Mouse (Mus musculus) neural tube, embryonic 14.5 days (tissue): ENCODE results near the gene H2-DMa. TPM values are rescaled to one million over a fixed set of nuclear protein-coding genes. Genes with fewer than 3 reads are reported as not detected.

ENCODE experiments used
- ATAC-seq: fragments of 200-750 bp; cut with Nextera tagmentation; 2 replicates; pipeline ENCODE4 v1.8.0; 2017; ENCODE audit warnings: low read depth, mild to moderate bottlenecking, moderate TSS enrichment, moderate library complexity
- H3K27ac ChIP-seq: fragments of 300-500 bp; sonication (generic); 2 replicates; pipeline ENCODE4 v1.5.1; 2014; ENCODE audit warnings: low read depth, mild to moderate bottlenecking, control low read depth, low read length, moderate library complexity, mixed read lengths
- H3K27me3 ChIP-seq: fragments of 300-500 bp; sonication (generic); 2 replicates; pipeline ENCODE4 v1.6.1; 2014; ENCODE audit warnings: low read length; ENCODE audit not compliant: control insufficient read depth, insufficient read depth
- H3K36me3 ChIP-seq: fragments of 300-500 bp; sonication (generic); 2 replicates; pipeline ENCODE4 v1.6.1; 2014; ENCODE audit warnings: low read length, mixed read lengths; ENCODE audit not compliant: control insufficient read depth, insufficient read depth
- H3K4me1 ChIP-seq: fragments of 300-500 bp; sonication (generic); 2 replicates; pipeline ENCODE4 v1.6.1; 2014; ENCODE audit warnings: low read length; ENCODE audit not compliant: control insufficient read depth, insufficient read depth
- H3K4me2 ChIP-seq: fragments of 300-500 bp; sonication (generic); 2 replicates; pipeline ENCODE4 v1.6.1; 2014; ENCODE audit warnings: mild to moderate bottlenecking, low read depth, low read length, control low read depth
- H3K4me3 ChIP-seq: fragments of 300-500 bp; sonication (generic); 2 replicates; pipeline ENCODE4 v1.5.1; 2014; ENCODE audit warnings: low read depth, low read length, control low read depth, mixed read lengths
- H3K9ac ChIP-seq: fragments of 300-500 bp; sonication (generic); replicated peaks from 2 replicates; pipeline ENCODE4 v1.6.1; 2014; ENCODE audit warnings: low read depth, mild to moderate bottlenecking, control low read depth, low read length, mixed read lengths
- H3K9me3 ChIP-seq: fragments of 300-500 bp; sonication (generic); 2 replicates; pipeline ENCODE4 v1.6.1; 2016; ENCODE audit warnings: low read length; ENCODE audit not compliant: control insufficient read depth
- WGBS: fragments of 180-500 bp; shearing (Covaris S2); extraction: QIAGEN DNeasy Blood & Tissue Kit; methylation state at CpG from one replicate; pipeline ENCODE4 v1.1.7; 2014; 5-methylcytosine and 5-hydroxymethylcytosine counted together
- polyA plus RNA-seq: library from polyadenylated mRNA; unstranded; fragments of >200 nt; fragmentation: Nextera tagmentation; extraction: Ambion mirVana; gene quantifications from 2 replicates; pipeline ENCODE4 v1.2.1, GENCODE M21; 2014

H2-DMa gene
- polyA plus RNA-seq, 1 experiment from 2014 or later: 19.1 TPM

GRCm38 (mm10) chr17:34088124-34088523, 31.2 kb upstream of the H2-DMa start:
- 82% methylated on average over 11 of the region's 11 CpGs for WGBS

GRCm38 (mm10) chr17:34090923-34091322, 28.4 kb upstream of the H2-DMa start:
- no peak overlapping the region for H3K4me3 ChIP-seq
- no peak for ATAC-seq
- no peaks in the 10 kb centered on the region for H3K4me1 ChIP-seq
- no peaks in the 10 kb centered on the region for H3K9me3 ChIP-seq
- H3K27ac ChIP-seq: no peak overlapping the region
- H3K27me3 ChIP-seq: no peaks in the 10 kb centered on the region
- no peak overlapping the region for H3K9ac ChIP-seq
- no peaks in the 10 kb centered on the region for H3K36me3 ChIP-seq
- WGBS: 55% methylated on average over 7 of the region's 7 CpGs
- H3K4me2 ChIP-seq: no peak overlapping the region

More at GRCm38 (mm10) chr17:34088124-34088523, 31.2 kb upstream of the H2-DMa start:
- H3K27ac ChIP-seq: no peak overlapping the region
- ATAC-seq: no peak
- H3K4me2 ChIP-seq: no peak overlapping the region
- H3K9ac ChIP-seq: no peak overlapping the region
- no peaks in the 10 kb centered on the region for H3K27me3 ChIP-seq
- H3K4me3 ChIP-seq: no peak overlapping the region
- no peaks in the 10 kb centered on the region for H3K9me3 ChIP-seq
- H3K4me1 ChIP-seq: no peaks in the 10 kb centered on the region
- H3K36me3 ChIP-seq: no peaks in the 10 kb centered on the region

- ATAC-seq: no peak
- 41% methylated on average over 11 of the region's 11 CpGs for WGBS
- Histone ChIP-seq H3K4me3 (no peak within 1 kb of the TSS), H3K9ac (no peak within 1 kb of the TSS), H3K4me1 (no peaks in the 10 kb centered on the region), H3K4me2 (no peak within 1 kb of the TSS), H3K36me3 (no peaks in the 10 kb centered on the region), H3K9me3 (no peaks in the 10 kb centered on the region), H3K27ac (no peak within 1 kb of the TSS), H3K27me3 (no peaks in the 10 kb centered on the region)
Observed at GRCm38 (mm10) chr17:34092197-34092875, 27.0 kb upstream of the H2-DMa start, which contains the start of gene H2-Oa. TSS of gene H2-Oa (plus strand) at chr17:34092340.

GRCm38 (mm10) chr17:34093199-34093874, 26.0 kb upstream of the H2-DMa start:
- ATAC-seq: no peak
- H3K27me3 ChIP-seq: no peaks in the 10 kb centered on the region

GRCm38 (mm10) chr17:34094283-34095035, 24.9 kb upstream of the H2-DMa start:
- H3K9me3 ChIP-seq: no peaks in the 10 kb centered on the region
- H3K4me2 ChIP-seq: no peak overlapping the region
- H3K27ac ChIP-seq: no peak overlapping the region
- no peak overlapping the region for H3K9ac ChIP-seq
- no peak overlapping the region for H3K4me3 ChIP-seq
- H3K36me3 ChIP-seq: no peaks in the 10 kb centered on the region
- H3K27me3 ChIP-seq: no peaks in the 10 kb centered on the region
- no peak for ATAC-seq
- no peaks in the 10 kb centered on the region for H3K4me1 ChIP-seq
- 88% methylated on average over 27 of the region's 27 CpGs for WGBS

More at GRCm38 (mm10) chr17:34093199-34093874, 26.0 kb upstream of the H2-DMa start:
- no peaks in the 10 kb centered on the region for H3K4me1 ChIP-seq
- no peak overlapping the region for H3K4me2 ChIP-seq
- no peaks in the 10 kb centered on the region for H3K36me3 ChIP-seq
- no peak overlapping the region for H3K27ac ChIP-seq
- no peak overlapping the region for H3K4me3 ChIP-seq
- no peaks in the 10 kb centered on the region for H3K9me3 ChIP-seq
- H3K9ac ChIP-seq: no peak overlapping the region
- WGBS: 36% methylated on average over 7 of the region's 7 CpGs

- H3K4me3 ChIP-seq: no peak overlapping the region
- H3K9ac ChIP-seq: no peak overlapping the region
- H3K27ac ChIP-seq: no peak overlapping the region
- no peak overlapping the region for H3K4me2 ChIP-seq
- H3K9me3 ChIP-seq: no peaks in the 10 kb centered on the region
- ATAC-seq: no peak
- no peaks in the 10 kb centered on the region for H3K36me3 ChIP-seq
- no peaks in the 10 kb centered on the region for H3K27me3 ChIP-seq
- H3K4me1 ChIP-seq: no peaks in the 10 kb centered on the region
- WGBS: 76% methylated on average over 3 of the region's 3 CpGs
Observed at GRCm38 (mm10) chr17:34096497-34097010, 22.8 kb upstream of the H2-DMa start.

- ATAC-seq: no peak
- 70% methylated on average over 5 of the region's 5 CpGs for WGBS
- H3K27me3 ChIP-seq: no peaks in the 10 kb centered on the region
Observed at GRCm38 (mm10) chr17:34097272-34097671, 22.1 kb upstream of the H2-DMa start.

GRCm38 (mm10) chr17:34098709-34099479, 20.4 kb upstream of the H2-DMa start:
- ATAC-seq: no peak

More at GRCm38 (mm10) chr17:34097272-34097671, 22.1 kb upstream of the H2-DMa start:
- no peaks in the 10 kb centered on the region for H3K9me3 ChIP-seq
- H3K4me3 ChIP-seq: no peak overlapping the region
- H3K36me3 ChIP-seq: no peaks in the 10 kb centered on the region
- no peak overlapping the region for H3K4me2 ChIP-seq
- H3K9ac ChIP-seq: no peak overlapping the region
- H3K4me1 ChIP-seq: no peaks in the 10 kb centered on the region
- H3K27ac ChIP-seq: no peak overlapping the region

More at GRCm38 (mm10) chr17:34098709-34099479, 20.4 kb upstream of the H2-DMa start:
- WGBS: 66% methylated on average over 10 of the region's 10 CpGs
- no peaks in the 10 kb centered on the region for H3K36me3 ChIP-seq
- no peak overlapping the region for H3K27ac ChIP-seq
- H3K4me2 ChIP-seq: no peak overlapping the region
- no peak overlapping the region for H3K4me3 ChIP-seq
- H3K9me3 ChIP-seq: no peaks in the 10 kb centered on the region
- no peak overlapping the region for H3K9ac ChIP-seq
- no peaks in the 10 kb centered on the region for H3K27me3 ChIP-seq
- no peaks in the 10 kb centered on the region for H3K4me1 ChIP-seq
